Mouse (Mus musculus) forebrain, embryonic 14.5 days (tissue): ENCODE data around the gene Zfp553. TPM values are rescaled to one million over a fixed set of nuclear protein-coding genes. Genes with fewer than 3 reads are reported as not detected.

Experiments used
- ATAC-seq: fragments of 200-750 bp; cut with Nextera tagmentation; 2 replicates; pipeline ENCODE4 v1.8.0; 2017; ENCODE audit warnings: mild to moderate bottlenecking, moderate library complexity
- DNase-seq: peaks from one replicate; pipeline ENCODE4 v3.0.0-alpha.2; 2015; ENCODE audit warnings: low spot score
- H3K27ac ChIP-seq: fragments of 300-500 bp; sonication (generic); 2 replicates; pipeline ENCODE4 v1.5.1; 2014; ENCODE audit warnings: low read depth, mild to moderate bottlenecking, control low read depth, low read length, moderate library complexity
- H3K27me3 ChIP-seq: fragments of 300-500 bp; sonication (generic); replicated peaks from 2 replicates; pipeline ENCODE4 v1.6.1; 2014; ENCODE audit warnings: low read length, control low read depth, mixed read lengths; ENCODE audit not compliant: control insufficient read depth, insufficient read depth
- H3K36me3 ChIP-seq: fragments of 300-500 bp; sonication (generic); 2 replicates; pipeline ENCODE4 v1.6.1; 2014; ENCODE audit warnings: low read length, control low read depth; ENCODE audit not compliant: control insufficient read depth, insufficient read depth
- H3K4me1 ChIP-seq: fragments of 300-500 bp; sonication (generic); 2 replicates; pipeline ENCODE4 v1.6.1; 2014; ENCODE audit warnings: antibody characterized with exemption, low read length, control low read depth; ENCODE audit not compliant: control insufficient read depth, insufficient read depth
- H3K4me2 ChIP-seq: fragments of 300-500 bp; sonication (generic); 2 replicates; pipeline ENCODE4 v1.6.1; 2014; ENCODE audit warnings: mild to moderate bottlenecking, control low read depth, low read length
- H3K4me3 ChIP-seq: fragments of 300-500 bp; sonication (generic); 2 replicates; pipeline ENCODE4 v1.5.1; 2014; ENCODE audit warnings: low read depth, low read length, control low read depth
- H3K9ac ChIP-seq: fragments of 300-500 bp; sonication (generic); 2 replicates; pipeline ENCODE4 v1.6.1; 2014; ENCODE audit warnings: mild to moderate bottlenecking, low read length, control low read depth, moderate library complexity
- H3K9me3 ChIP-seq: fragments of 300-500 bp; sonication (generic); replicated peaks from 2 replicates; pipeline ENCODE4 v1.6.1; 2016; ENCODE audit warnings: low read length, control low read depth, mixed read lengths; ENCODE audit not compliant: control insufficient read depth
- WGBS: fragments of 180-500 bp; shearing (Covaris S2); extraction: QIAGEN DNeasy Blood & Tissue Kit; methylation state at CpG from one replicate; pipeline ENCODE4 v1.1.7; 2014; 5-methylcytosine and 5-hydroxymethylcytosine counted together
- polyA plus RNA-seq: library from polyadenylated mRNA; unstranded; fragments of >200 nt; fragmentation: Nextera tagmentation; extraction: Ambion mirVana; gene quantifications from 2 replicates; pipeline ENCODE4 v1.2.1, GENCODE M21; 2014

Gene Zfp553
- polyA plus RNA-seq, 1 experiment from 2014 or later = 29.4 TPM

DNA sequence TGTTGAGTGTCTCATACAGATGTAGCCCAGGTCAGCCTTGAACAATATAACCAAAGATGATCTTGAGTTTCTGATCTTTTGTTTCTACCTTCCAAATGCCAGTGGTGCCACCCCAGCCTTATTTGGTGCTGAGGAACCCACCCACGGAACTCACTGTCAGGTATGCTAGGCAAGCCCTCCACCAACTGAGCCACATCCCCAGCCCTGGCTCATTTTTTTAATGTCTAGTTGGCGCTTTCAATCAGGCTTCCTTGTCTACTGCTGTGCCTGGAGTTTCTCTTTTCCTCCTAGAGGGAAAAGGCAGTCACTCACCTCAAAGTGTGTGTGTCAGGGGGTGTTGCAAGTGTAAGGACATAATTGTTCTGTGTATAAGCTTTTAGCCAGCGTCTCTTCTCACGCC, 38.2 kb downstream of the Zfp553 start:
- no peak for DNase-seq
- no peak overlapping the region for H3K9ac ChIP-seq
- H3K9me3 ChIP-seq = no peaks in the 10 kb centered on the region
- peaks cover 15% of the 10 kb centered on the region; the same call in 1 of the 2 replicates for H3K36me3 ChIP-seq
- ATAC-seq = no peak
- peaks cover 12% of the 10 kb centered on the region for H3K4me1 ChIP-seq
- H3K27me3 ChIP-seq = no peaks in the 10 kb centered on the region
- 91% methylated on average over 4 of the region's 4 CpGs for WGBS
- no peak overlapping the region for H3K4me3 ChIP-seq
- H3K4me2 ChIP-seq = no peak overlapping the region
- no peak overlapping the region for H3K27ac ChIP-seq

DNA sequence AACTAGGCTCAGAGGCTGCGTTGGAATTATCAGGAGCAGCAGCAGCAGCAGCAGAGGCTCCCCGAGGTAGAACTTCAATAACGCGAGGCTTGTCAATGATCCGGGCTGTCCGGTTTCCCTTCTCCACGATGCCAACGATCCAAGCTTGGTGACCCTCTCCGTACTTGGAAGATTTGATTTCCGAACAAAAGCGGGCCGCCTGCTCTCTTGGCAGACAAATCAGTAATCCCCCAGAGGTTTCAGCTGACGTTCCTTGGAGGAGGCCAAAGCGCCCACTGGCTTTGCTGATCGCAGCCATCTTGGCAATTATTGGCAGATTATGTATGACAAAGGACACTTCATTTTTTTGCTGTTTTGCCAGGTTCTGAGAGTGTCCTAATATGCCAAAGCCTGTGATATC, 39.7 kb downstream of the Zfp553 start:
- DNase-seq = no peak
- Histone ChIP-seq H3K9me3 (no peaks in the 10 kb centered on the region), H3K27me3 (no peaks in the 10 kb centered on the region), H3K4me3 (no peak overlapping the region), H3K27ac (no peak overlapping the region), H3K4me1 (peaks cover 12% of the 10 kb centered on the region), H3K36me3 (peaks cover 15% of the 10 kb centered on the region; the same call in 1 of the 2 replicates), H3K4me2 (peak overlapping the region; percentile 90; the same call in 1 of the 2 replicates), H3K9ac (no peak overlapping the region)
- WGBS = 94% methylated on average over 15 of the region's 15 CpGs
- ATAC-seq = no peak

DNA sequence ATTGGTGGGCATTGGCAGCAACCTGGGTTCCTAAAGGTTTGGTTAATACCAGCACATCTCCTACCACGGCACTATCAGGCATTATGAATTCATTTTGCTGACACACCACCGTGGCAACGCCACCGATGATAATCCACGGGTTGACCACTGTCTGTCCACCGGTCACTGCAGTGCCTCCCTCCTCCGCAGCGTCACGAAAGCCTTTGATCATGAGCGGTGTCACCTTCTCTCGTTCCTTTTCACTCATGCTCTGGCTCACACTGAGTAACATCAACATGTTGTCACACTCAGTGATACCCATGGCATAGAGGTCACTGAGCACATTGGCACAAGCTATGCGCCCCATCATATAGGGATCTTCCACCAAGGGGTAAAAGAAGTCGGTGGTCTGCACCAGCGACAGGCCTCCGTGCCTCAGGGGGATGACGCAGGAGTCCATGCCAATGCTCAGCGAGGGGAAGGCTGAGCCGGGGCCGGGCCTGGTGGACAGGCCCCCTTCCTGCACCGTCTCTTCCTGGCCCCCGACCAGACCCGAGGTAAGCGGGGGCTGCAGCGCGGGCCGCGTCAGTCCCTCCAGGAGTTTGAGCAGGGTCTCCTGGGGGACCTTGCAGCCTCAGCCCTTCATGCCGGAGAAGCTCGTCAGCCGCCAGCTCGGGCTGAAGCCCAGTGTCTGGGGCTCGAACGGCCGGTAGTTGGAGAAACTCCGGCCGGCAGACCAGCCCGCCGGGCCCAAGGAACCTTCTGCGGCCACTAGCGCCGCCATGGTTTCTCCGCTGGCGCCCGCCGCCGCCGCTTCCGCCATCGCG, 40.5 kb downstream of the Zfp553 start:
- no peaks in the 10 kb centered on the region for H3K9me3 ChIP-seq
- peak overlapping the region; percentile 91 for H3K9ac ChIP-seq

DNA sequence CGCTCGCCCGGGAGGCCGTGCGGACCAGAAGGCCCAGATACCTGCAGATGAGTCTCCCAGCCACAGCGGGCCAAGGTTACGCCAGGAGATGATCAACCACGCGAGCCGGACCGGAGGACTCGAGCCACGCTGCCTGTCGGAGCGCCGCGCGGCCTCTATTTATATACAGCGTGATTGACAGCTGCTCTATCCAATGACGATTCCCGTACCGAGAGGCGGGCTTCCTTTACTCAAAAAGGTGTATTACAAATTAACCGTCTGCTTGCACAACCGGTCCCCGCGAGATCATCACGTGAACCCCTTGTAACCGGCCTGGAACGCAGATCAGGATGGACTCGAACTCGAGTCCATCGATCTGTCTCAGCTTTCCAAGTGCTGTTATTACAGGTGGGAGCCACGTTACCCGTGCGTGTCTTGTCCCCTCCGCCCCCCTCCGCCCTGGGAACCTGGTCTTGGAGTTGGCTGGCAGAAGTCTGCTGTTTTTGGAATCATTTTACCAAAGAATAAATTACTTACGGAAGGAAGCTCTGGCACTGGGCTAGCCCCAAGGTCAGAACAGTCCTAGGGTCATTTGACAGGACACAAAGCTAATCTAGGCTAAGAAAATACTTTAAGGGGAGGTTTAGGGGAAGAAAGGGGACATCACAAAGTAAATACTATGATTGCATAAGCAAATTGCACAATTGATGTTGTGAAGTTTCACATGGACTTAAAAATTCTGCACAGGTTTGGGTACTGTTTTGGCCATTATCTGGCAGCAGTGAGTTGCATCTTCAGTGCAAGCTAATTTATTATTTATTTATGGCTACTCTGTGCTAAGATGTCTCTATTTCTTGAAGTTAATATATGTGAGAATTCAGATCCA, 41.3 kb downstream of the Zfp553 start, which contains the start of gene Sephs2:
Gene Sephs2, minus strand, starts transcription at position 131 of the 865 bp plus-strand sequence.
- Histone ChIP-seq H3K4me2 (peak within 1 kb of the TSS; percentile 90), H3K36me3 (peaks cover 15% of the 10 kb centered on the region; the same call in 1 of the 2 replicates), H3K27me3 (no peaks in the 10 kb centered on the region), H3K9ac (peak within 1 kb of the TSS; percentile 91), H3K4me3 (peak within 1 kb of the TSS; percentile 89), H3K27ac (peak within 1 kb of the TSS; percentile 81), H3K4me1 (peaks cover 12% of the 10 kb centered on the region), H3K9me3 (no peaks in the 10 kb centered on the region)
- ATAC-seq (peak; percentile 93), DNase-seq (peak; percentile 96)
- WGBS = 2% methylated on average over 39 of the region's 39 CpGs

More for the DNA sequence above, 40.5 kb downstream of the Zfp553 start:
- peak; percentile 70 for ATAC-seq
- Histone ChIP-seq H3K4me1 (peaks cover 12% of the 10 kb centered on the region), H3K36me3 (peaks cover 15% of the 10 kb centered on the region; the same call in 1 of the 2 replicates), H3K4me2 (peak overlapping the region; percentile 90), H3K27me3 (no peaks in the 10 kb centered on the region), H3K27ac (peak overlapping the region; percentile 81), H3K4me3 (peak overlapping the region; percentile 89)
- 18% methylated on average over 50 of the region's 50 CpGs for WGBS
- no peak for DNase-seq

DNA sequence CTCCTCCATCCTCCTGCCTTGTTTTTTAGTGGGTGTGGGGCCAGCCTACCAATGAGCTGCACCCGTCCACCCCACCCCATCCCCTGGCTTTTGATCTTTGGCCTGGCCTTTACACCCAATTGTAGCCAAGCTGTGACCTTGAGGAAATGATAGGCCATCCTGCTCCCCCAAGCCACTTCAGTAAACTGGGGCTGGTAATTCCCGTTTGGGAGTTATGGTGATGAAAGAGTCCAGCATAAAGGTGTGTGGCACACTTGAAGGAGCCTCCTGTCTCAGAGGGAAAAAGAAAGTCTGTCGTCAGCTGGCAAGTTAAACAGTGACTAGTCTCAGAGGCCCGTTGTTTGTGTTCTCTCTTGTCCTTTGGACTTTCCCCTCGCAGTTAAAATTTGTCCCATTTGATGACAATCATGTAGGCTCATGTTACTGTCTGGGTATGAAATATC, 43.7 kb downstream of the Zfp553 start:
- WGBS = 86% methylated on average over 5 of the region's 5 CpGs
- DNase-seq (no peak), ATAC-seq (no peak)
- 0 out of 2 replicates have a peak, but pooled peaks cover under 1% of the 10 kb centered on the region for H3K36me3 ChIP-seq
- H3K27ac ChIP-seq = no peak overlapping the region
- no peak overlapping the region for H3K4me2 ChIP-seq
- no peaks in the 10 kb centered on the region for H3K27me3 ChIP-seq
- H3K4me3 ChIP-seq = no peak overlapping the region
- peaks cover 12% of the 10 kb centered on the region for H3K4me1 ChIP-seq
- H3K9ac ChIP-seq = no peak overlapping the region
- H3K9me3 ChIP-seq = no peaks in the 10 kb centered on the region

DNA sequence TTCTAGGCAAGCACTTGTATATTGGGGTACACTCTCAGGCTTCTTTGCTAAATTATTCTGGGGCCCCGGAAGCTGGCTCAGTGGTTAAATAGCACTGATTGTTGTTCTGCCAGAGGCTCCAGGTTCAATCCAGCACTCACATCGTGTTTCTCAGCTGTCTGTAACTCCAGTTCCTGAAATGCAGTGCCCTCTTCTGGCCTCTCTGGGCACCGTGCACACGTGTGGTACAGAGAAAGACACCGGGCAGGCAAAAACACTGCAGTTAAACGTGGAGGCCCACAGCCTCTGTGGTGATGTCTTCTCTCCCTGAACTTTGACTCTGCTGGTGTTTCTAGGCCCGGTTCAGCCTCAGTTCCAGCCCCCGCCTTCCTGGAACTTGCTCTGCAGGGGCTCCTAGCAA, 45.5 kb downstream of the Zfp553 start:
- 19% methylated on average over 8 of the region's 8 CpGs for WGBS
- H3K9ac ChIP-seq = no peak overlapping the region
- H3K4me1 ChIP-seq = peaks cover under 1% of the 10 kb centered on the region; the same call in 1 of the 2 replicates
- no peak for ATAC-seq
- no peak overlapping the region for H3K4me2 ChIP-seq
- no peaks in the 10 kb centered on the region for H3K27me3 ChIP-seq
- no peaks in the 10 kb centered on the region for H3K36me3 ChIP-seq
- no peaks in the 10 kb centered on the region for H3K9me3 ChIP-seq
- no peak overlapping the region for H3K27ac ChIP-seq
- no peak overlapping the region for H3K4me3 ChIP-seq
- peak; percentile 58 for DNase-seq

DNA sequence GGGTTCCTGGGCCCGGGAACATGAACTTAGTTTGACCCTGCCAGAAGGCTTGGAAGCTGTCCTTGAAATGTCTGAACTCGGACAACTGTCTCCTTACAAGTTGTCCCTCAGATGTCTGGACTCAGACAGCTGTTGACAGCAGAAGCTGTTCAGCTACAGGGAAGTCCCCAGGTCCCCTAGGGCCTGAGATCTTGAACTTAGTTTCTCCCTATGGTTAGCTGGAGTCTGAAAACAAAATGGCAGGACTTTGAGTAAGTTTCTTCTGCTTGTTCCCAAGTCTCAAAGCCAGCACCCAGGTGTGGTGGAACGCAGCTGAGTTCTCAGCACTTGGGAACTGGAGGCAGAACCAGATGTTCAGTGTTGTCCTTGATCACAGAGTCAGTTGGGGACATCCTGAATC, 47.2 kb downstream of the Zfp553 start:
- DNase-seq = no peak
- Histone ChIP-seq H3K4me1 (no peaks in the 10 kb centered on the region), H3K9ac (no peak overlapping the region), H3K27me3 (no peaks in the 10 kb centered on the region), H3K36me3 (no peaks in the 10 kb centered on the region), H3K27ac (no peak overlapping the region), H3K4me2 (no peak overlapping the region), H3K4me3 (no peak overlapping the region), H3K9me3 (no peaks in the 10 kb centered on the region)
- WGBS = 86% methylated on average over 3 of the region's 3 CpGs
- no peak for ATAC-seq

DNA sequence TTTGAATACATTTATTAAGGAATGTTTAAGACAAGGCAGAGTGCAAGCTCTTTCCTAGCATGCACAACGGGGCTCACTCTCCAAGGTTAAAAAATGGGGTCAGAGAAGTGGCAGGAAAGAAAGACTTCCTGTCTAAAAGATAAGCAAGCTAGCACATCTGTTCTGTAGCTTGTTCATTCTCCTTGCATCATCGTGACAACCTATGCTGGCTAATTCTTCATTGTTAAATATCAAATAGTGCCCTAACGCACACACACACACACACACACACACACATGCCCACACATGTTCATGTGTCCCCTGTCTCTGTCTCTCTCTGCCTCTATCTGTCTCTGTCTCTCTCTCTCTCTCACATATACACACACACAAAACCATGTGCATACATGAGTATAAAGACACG, 48.3 kb downstream of the Zfp553 start:
- no peak overlapping the region for H3K9ac ChIP-seq
- H3K4me3 ChIP-seq = no peak overlapping the region
- H3K27ac ChIP-seq = no peak overlapping the region
- H3K36me3 ChIP-seq = no peaks in the 10 kb centered on the region
- WGBS = 80% methylated on average over 4 of the region's 4 CpGs
- H3K27me3 ChIP-seq = no peaks in the 10 kb centered on the region
- H3K4me1 ChIP-seq = no peaks in the 10 kb centered on the region
- no peaks in the 10 kb centered on the region for H3K9me3 ChIP-seq
- no peak overlapping the region for H3K4me2 ChIP-seq
- no peak for ATAC-seq
- DNase-seq = no peak
